Mouse (Mus musculus) macrophage (primary cell): ENCODE measurements around the gene Dusp3. TPM values are rescaled to one million over a fixed set of nuclear protein-coding genes. Genes with fewer than 3 reads are reported as not detected.

Experiments used
- H3K27ac ChIP-seq: fragments of 350-480 bp; formaldehyde crosslinking; 2 replicates; pipeline ENCODE4 v1.9.0; 2021
- H3K36me3 ChIP-seq: fragments of 350-480 bp; formaldehyde crosslinking; 2 replicates; pipeline ENCODE4 v1.9.0; 2021; ENCODE audit errors: inconsistent target
- H3K4me3 ChIP-seq: fragments of 350-480 bp; formaldehyde crosslinking; 2 replicates; pipeline ENCODE4 v1.9.0; 2021; ENCODE audit errors: inconsistent target
- H3K79me2 ChIP-seq: fragments of 350-480 bp; formaldehyde crosslinking; 2 replicates; pipeline ENCODE4 v1.9.0; 2021; ENCODE audit errors: inconsistent target
- WGBS: methylation state at CpG from one replicate; pipeline ENCODE4 v1.1.7; 2026; ENCODE audit warnings: inconsistent platforms; ENCODE audit not compliant: missing documents; 5-methylcytosine and 5-hydroxymethylcytosine counted together
- polyA plus RNA-seq: library from polyadenylated mRNA; stranded (reverse); fragments of 250-400 nt; gene quantifications from 3 replicates; pipeline ENCODE4 v1.2.4, GENCODE M21; 2018; ENCODE audit warnings: inconsistent platforms
- total RNA-seq, 78 experiments: library from RNA; depleted of rRNA; stranded (reverse); fragments of 250-400 nt; gene quantifications; 1 replicate in 9 of 78; 2 replicates in 24 of 78; 3 replicates in 43 of 78; 4 replicates in 2 of 78; pipeline ENCODE4 v1.2.4; 2018; ENCODE audit warnings: inconsistent platforms in 56 of 78

Gene Dusp3
- total RNA-seq (2018; cell fraction: chromatin; rRNA removed) = 100 to 1,000 TPM in 1 of 26 experiments, 10 to 100 TPM in 25; 17.5 to 100 (median 40.7) TPM
- 100 to 1,000 TPM in 13 of 26 experiments, 10 to 100 TPM in 13; 82.1 to 224 (median 125) TPM for total RNA-seq (2018; cell fraction: cytosol; rRNA removed)
- total RNA-seq (2018; cell fraction: nucleus; rRNA removed) = 100 to 1,000 TPM in 13 of 26 experiments, 10 to 100 TPM in 13; 44.6 to 157 (median 101) TPM
- 119 to 143 TPM (median 138 TPM) in 3 replicates for polyA plus RNA-seq

DNA sequence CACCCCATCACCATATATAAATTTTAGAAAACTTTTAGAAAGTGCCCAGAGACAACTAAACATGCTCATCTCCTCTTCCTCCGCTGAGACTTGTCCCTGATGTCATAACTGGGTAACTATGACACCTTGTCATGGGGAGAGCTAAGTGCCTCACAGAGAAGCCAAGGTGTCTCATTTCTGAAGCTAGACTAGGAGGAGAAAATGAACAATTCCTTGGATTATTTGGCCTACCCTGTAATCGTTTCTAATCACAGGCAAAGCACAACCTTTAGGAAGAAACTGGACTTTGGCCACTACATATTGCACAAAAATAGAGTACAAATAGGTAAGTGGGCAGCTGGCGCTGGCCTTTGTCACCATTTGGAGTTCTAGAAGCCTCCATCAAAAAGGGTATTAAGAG is at the start of gene Dusp3:
Dusp3 (minus strand) TSS at position 101 of the 400 bp plus-strand sequence.
- Histone ChIP-seq H3K4me3 (no peak within 1 kb of the TSS), H3K36me3 (no peaks in the 10 kb centered on the region), H3K27ac (no peak within 1 kb of the TSS), H3K79me2 (peaks cover 21% of the 10 kb centered on the region)
- 98% methylated on average over 3 of the region's 3 CpGs for WGBS

DNA sequence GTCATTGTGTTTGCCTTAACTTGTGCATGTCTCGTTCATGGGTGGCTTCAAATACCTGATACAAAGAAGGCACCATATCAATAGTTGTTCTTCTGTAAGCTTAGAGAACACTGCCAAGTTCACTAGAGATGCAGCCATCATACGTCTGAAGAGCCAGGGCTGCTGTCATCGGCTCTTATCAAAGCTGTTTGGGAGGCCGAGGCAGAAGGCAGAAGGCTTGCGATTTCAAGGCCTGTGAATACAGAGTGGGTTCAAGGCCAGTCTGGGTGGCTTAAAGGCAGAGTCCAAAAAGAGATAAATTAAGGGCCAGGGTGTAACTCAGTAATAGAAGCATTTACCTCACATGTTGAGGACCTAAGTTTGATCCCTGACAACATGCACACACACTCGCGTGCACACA is 49.5 kb upstream of the Dusp3 start:
- Histone ChIP-seq H3K36me3 (no peaks in the 10 kb centered on the region), H3K27ac (no peak overlapping the region), H3K79me2 (no peaks in the 10 kb centered on the region), H3K4me3 (no peak overlapping the region)
- 92% methylated on average over 5 of the region's 7 CpGs for WGBS

DNA sequence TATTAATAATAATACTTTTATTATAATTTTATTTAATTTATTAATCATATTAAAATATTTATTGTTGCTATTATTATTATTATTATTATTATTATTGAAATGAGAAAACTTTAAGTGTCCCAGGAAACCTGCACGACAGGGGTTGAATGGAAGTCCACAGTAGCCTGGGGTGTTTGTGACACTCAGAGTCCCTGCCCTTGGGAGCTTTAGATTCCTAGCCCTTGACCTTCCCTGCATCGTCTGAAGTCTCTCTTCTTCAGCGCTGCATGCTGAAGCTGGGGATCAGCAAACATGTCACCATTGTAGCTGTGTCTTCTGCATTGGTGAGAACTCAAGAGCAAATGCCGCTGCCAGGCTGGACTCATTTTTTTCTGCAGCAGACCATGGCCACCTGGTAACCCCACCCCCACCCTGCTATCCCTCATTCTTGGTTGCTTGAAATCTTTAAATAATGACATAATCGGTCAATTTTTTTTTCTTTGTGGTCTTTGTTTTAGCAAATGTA is 48.7 kb upstream of the Dusp3 start:
- WGBS = 91% methylated on average over 5 of the region's 5 CpGs
- H3K27ac ChIP-seq = no peak overlapping the region
- H3K4me3 ChIP-seq = no peak overlapping the region

DNA sequence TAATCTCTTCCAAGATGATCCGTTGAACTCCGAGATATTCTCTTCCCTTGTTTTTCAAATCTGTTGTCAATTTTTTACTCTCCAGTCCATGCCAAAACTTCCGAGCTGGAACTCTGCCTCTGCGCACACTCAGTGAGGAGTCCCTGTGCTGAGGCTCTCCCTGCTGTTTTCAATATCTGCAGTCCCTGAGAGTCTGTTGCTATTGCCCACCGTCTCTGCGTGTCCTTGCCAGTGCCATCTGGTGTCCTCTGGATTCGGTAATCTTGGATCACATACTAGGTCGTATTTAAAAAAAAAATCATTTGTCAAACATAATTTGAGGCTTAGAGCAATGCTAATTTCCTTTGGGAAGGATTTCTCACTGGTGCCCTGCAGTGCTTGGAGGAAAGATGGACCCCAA is 48.1 kb upstream of the Dusp3 start:
- H3K27ac ChIP-seq = no peak overlapping the region
- H3K36me3 ChIP-seq = no peaks in the 10 kb centered on the region
- no peaks in the 10 kb centered on the region for H3K79me2 ChIP-seq
- no peak overlapping the region for H3K4me3 ChIP-seq
- WGBS = 92% methylated on average over 8 of the region's 8 CpGs

More for the DNA sequence above, 48.7 kb upstream of the Dusp3 start:
- H3K36me3 ChIP-seq = no peaks in the 10 kb centered on the region
- no peaks in the 10 kb centered on the region for H3K79me2 ChIP-seq

DNA sequence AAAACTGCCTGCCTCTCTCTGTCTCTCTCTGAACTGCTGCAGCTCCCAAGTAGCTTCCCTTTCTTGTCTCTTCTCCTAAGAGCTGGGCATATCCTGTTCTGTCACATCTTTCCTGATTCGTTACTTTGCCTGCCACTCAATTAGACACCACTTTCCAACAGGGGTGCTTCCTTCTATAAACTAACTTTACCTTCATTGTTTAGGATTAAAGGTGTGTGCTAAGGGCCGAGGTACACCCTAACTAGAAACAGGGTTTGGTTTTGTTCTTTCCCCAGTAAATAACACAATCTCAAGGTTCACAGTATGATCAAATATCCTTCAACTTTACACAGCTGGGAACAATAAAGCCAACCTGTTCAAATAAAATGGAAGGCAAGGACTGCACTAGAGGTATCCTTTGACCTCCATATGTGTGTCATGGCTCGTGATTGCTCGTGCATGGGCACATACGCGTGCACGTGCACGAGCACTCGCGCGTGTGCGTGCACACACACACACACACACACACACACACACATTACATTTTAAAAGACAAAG is 46.3 kb upstream of the Dusp3 start:
- 90% methylated on average over 12 of the region's 12 CpGs for WGBS
- Histone ChIP-seq H3K4me3 (no peak overlapping the region), H3K27ac (no peak overlapping the region), H3K36me3 (no peaks in the 10 kb centered on the region), H3K79me2 (no peaks in the 10 kb centered on the region)

DNA sequence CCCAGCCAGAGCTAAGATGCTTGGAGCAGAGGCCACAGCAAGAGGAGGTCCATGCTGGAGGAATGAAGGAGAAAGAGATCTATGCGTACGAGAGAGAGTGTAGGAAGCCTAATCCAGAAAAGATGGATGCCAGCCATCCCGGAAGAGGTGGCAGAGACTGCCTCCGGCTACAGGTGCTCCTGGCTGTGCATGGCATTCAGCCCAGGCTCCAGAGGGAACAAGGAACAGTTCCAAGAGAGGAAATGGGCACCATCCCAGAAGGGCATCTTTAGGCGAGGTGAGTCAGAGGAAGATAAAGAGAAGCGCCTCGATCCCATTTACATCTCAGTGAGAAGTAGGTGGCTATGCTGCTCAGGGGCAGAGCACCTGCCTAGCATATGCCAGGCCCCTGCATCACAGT is 44.3 kb upstream of the Dusp3 start:
- Histone ChIP-seq H3K4me3 (no peak overlapping the region), H3K36me3 (no peaks in the 10 kb centered on the region), H3K79me2 (no peaks in the 10 kb centered on the region), H3K27ac (no peak overlapping the region)
- WGBS = 86% methylated on average over 7 of the region's 7 CpGs

DNA sequence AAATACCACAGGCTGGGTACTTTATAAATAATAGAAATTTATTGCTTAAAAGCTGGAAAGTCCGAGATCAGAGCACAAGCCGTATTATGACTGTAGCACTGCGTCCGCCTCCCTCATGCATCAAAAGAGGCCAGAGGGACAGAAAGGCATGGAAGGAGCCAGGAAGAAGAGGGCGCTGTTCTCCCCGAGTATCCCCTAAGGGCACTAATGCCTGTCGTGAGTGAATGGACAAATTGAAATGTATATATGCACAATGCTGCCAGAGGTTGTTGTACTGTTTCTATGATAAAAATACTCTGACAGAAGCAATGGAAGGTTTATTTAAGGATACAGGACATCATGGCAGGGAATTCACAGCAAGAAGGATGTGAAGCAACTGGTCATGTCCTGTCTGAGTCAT is 43.2 kb upstream of the Dusp3 start:
- Histone ChIP-seq H3K79me2 (no peaks in the 10 kb centered on the region), H3K4me3 (no peak overlapping the region), H3K36me3 (no peaks in the 10 kb centered on the region), H3K27ac (no peak overlapping the region)
- 56% methylated on average over 7 of the region's 7 CpGs for WGBS

DNA sequence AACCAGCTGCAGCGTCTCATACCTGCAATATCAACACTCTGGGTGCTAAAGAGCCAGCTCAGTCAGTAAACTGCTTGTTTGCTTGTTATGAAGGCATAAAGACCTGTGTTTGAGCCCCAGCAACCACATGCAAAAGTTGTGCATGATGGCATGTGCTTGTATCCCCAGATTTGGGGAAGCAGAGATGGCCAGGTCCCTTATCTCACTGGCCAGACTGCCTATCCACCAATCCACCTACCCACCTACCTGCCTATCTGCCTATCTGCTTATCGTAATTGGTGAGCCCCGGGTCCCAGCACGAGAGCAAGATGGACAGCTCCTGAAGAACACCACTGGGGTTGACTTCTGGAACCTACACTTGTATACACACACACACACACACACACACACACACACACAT is 42.5 kb upstream of the Dusp3 start:
- Histone ChIP-seq H3K27ac (no peak overlapping the region), H3K79me2 (no peaks in the 10 kb centered on the region), H3K36me3 (no peaks in the 10 kb centered on the region), H3K4me3 (no peak overlapping the region)
- 52% methylated on average over 4 of the region's 4 CpGs for WGBS

DNA sequence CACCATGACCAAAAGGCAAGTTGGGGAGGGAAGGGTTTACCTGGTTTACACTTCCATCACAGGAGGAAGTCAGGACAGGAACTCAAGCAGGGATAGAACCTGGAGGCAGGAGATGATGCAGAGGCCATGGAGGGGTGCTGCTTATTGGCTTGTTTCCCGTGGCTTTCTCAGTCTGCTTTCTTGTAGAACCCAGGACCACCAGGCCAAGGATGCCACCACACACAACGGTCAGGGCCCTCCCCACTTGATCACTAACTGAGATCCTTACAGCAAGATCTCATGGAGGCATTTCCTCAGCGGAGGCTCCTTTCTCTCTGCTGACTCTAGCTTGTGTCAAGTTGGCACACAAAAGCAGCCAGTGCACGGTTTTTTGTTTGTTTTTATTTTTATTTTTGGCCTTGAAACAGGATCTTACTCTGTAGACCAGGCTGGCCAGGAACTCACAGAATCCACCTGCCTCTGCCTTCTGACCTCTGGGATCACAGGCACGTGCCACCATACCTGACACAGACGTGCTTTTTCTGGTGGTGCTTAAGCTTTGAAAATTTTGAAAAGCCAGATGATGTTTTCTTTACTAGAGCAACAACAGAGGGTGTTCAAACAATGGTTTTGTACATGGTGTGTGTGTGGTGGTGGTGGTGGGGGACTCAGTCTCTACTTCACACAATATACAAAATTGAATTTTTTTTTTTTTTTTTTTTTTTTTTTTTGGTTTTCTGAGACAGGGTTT is 41.4 kb upstream of the Dusp3 start, which contains the start of gene Mpp3:
Mpp3 (minus strand) TSS at position 375 of the 730 bp plus-strand sequence.
- Histone ChIP-seq H3K79me2 (no peaks in the 10 kb centered on the region), H3K27ac (no peak within 1 kb of the TSS), H3K4me3 (no peak within 1 kb of the TSS), H3K36me3 (no peaks in the 10 kb centered on the region)
- WGBS = 88% methylated on average over 6 of the region's 6 CpGs

DNA sequence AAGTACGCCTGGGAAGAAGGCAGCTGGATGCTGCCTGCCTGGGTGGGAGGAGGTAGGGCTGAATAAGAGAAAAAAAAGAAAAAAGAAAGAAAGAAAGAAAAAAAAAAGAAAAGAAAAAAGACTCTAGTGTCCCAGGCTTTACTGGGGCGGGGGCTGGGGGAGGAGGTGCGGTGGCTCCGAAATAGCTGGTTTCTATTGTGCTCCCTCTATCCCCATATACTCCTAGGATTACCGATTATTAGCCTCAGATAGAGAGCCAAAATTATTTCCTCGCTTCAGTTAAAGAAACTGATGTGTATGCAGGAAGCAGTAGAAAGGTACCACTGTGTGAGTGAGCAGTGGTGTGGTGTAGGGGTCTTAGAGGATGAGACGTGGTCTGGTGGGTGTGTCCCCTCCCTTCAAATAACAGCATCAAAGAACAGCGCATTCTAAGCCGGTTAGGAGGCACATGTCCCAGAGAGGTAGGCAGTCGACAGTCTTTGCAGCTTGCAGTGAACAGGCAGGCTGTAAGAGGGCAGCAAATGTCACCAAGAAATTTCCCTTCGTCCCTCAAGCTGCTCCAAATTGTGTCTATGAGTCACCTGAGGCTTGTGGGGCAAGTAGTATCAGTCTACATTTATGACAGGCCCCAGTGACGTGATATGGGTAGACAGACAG is 40.7 kb upstream of the Dusp3 start:
- no peak overlapping the region for H3K27ac ChIP-seq
- H3K36me3 ChIP-seq = no peaks in the 10 kb centered on the region
- no peaks in the 10 kb centered on the region for H3K79me2 ChIP-seq
- no peak overlapping the region for H3K4me3 ChIP-seq
- 16% methylated on average over 11 of the region's 12 CpGs for WGBS

DNA sequence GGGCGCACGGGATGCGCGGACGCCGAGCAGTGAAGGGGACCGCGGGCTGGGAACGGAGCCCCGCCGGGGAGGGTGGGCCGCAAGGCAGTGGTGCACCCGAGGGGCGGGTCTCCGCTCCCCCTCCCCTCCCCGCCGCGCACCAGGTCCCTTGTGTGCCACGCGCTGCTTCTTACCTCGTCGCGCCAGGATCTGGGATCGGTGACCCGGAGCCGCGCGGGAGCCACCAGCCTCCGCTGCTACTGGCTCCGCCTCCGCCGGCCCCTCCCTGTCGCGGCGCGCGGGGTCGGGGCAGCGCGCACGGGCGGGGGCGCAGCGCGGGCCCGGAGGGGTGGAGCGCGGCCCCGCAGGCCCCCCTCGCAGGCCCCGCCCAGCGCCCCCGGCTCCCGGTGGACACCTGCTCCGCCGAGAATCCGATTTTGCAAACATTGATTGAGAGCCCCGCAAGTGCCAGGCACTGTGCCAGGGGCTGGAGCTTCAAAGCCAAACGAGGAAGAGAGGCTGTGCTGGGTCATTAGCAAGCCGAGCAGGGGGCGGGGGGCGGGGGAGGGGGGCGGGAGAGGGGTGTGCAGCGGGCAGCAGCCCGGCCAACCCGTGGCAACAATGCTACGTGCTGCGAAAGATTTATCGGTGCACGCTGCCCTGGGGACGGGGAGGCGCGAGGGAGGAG is 40.0 kb upstream of the Dusp3 start:
- WGBS = 1% methylated on average over 46 of the region's 73 CpGs

DNA sequence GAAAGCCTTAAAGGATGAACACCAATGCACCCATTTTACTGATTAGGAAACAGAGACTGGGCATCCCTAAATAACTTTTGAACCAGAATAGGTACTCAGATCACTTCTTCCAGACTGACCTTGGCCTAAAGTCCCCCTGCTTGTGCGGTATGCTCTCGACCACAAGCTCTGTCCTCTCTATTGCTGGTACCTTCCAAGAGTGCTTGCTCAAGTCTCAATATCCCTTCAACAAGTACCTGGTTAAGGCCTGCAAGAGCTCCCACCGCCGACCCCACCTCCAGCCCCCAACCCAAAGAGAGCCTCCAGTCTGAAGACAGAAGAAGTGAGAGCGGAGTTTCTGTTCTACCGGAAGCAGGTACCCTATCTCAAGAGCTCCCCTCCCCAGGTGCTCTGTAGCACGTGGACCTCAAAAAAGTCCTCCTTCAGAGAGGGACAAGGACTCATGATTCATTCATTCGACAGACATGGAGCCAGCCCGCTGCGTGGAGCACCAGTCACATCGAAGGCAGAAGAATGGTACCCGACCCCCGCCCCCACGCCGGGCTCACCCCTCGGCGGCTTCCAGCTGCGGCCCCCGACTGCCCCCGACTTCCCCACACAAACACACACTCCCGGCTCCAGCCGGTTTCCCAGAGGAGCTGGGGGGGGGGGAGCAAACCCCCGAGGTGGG is 39.3 kb upstream of the Dusp3 start:
- Histone ChIP-seq H3K36me3 (no peaks in the 10 kb centered on the region), H3K4me3 (no peak overlapping the region), H3K79me2 (no peaks in the 10 kb centered on the region), H3K27ac (no peak overlapping the region)
- WGBS = 13% methylated on average over 20 of the region's 23 CpGs

More for the DNA sequence above, 40.0 kb upstream of the Dusp3 start:
- H3K79me2 ChIP-seq = no peaks in the 10 kb centered on the region
- H3K36me3 ChIP-seq = no peaks in the 10 kb centered on the region
- no peak overlapping the region for H3K4me3 ChIP-seq
- H3K27ac ChIP-seq = no peak overlapping the region

DNA sequence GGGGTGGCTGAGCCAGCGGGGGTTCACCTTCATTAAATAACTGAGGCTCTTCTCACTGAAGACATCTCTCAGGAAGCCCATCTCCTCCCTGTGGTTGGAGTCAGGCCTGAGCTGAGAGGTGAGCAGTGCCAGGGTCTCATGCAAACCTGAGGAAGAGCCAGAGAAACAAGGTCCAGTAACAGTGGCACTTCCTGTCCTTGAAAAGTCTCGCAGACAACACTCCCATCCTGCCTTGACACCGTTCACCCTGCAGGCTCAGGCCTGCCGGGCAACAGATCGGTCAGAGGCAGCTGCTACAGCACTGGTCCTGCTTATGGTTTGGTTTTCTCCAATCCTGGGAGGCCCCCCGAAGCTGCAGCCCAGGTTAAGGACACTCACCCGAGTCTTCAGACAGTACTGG is 38.5 kb upstream of the Dusp3 start:
- Histone ChIP-seq H3K79me2 (no peaks in the 10 kb centered on the region), H3K4me3 (no peak overlapping the region), H3K36me3 (no peaks in the 10 kb centered on the region), H3K27ac (no peak overlapping the region)
- WGBS = 82% methylated on average over 7 of the region's 7 CpGs

DNA sequence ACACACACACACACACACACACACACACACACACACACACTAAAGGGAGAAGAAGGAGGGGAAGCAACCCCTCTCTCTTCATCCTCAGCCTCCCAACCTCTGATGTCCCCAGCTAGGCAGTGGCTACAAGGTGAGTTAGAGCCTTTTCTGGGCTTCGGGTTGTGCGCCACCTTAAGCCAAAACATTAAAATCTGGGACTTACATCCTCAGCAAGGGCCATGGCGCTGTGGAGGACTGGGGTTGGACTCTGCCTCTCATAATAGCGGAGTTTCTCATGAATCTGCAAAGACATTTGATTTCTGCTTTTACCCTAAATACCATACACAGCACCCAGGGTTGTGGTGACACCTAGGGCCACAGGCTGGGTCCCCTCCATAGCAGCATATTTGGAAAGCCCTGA is 38.1 kb upstream of the Dusp3 start:
- Histone ChIP-seq H3K79me2 (no peaks in the 10 kb centered on the region), H3K36me3 (no peaks in the 10 kb centered on the region), H3K27ac (no peak overlapping the region), H3K4me3 (no peak overlapping the region)
- whole genome bisulfite sequencing = 88% methylated on average over 4 of the region's 4 CpGs
